8 mouse cellular contexts compared by ENCODE assay signal in genomic region chr4:82538815-82539214, GRCm38 (mm10).
A peak's percentile ranks its signal among the peaks of the same experiment; 100 is the strongest.
DNase-seq lines count a peak whose midpoint lies in the region; ATAC-seq and TF ChIP-seq lines count a peak whose summit lies in the region.

No protein-coding gene starts in this region.

- no peaks in the 10 kb centered on the region for H3K36me3 ChIP-seq in forebrain, postnatal 0 days (ENCODE audit: insufficient read depth)
- no peaks in the 10 kb centered on the region for H3K36me3 ChIP-seq in limb, embryonic 13.5 days
- H3K36me3 ChIP-seq in stomach, embryonic 14.5 days (ENCODE audit: control insufficient read depth, insufficient read depth, low read length) = no peaks in the 10 kb centered on the region

- H3K4me1 ChIP-seq in lung, adult 2 months (ENCODE audit: control insufficient read depth, insufficient read depth, low read length) = peaks cover 8% of the 10 kb centered on the region
- H3K4me1 ChIP-seq in forebrain, postnatal 0 days (ENCODE audit: insufficient read depth) = peaks cover 27% of the 10 kb centered on the region
- peaks cover 60% of the 10 kb centered on the region for H3K4me1 ChIP-seq in limb, embryonic 13.5 days
- peaks cover 14% of the 10 kb centered on the region for H3K4me1 ChIP-seq in stomach, embryonic 14.5 days (ENCODE audit: control insufficient read depth, insufficient read depth, low read length)

- intact Hi-C loops in left cerebral cortex, postnatal 4 days (cut with DNase I) = loop anchor here (5.0 kb wide), 1 partner anchor 37 kb away; no protein-coding TSS in a partner anchor

- peak overlapping the region; percentile 85 for H3K27ac ChIP-seq in forebrain, postnatal 0 days (ENCODE audit: low read depth, low read length)
- H3K27ac ChIP-seq in limb, embryonic 13.5 days = no peak overlapping the region
- no peak overlapping the region for H3K27ac ChIP-seq in stomach, embryonic 14.5 days (ENCODE audit: low read length)

- no peaks in the 10 kb centered on the region for H3K9me3 ChIP-seq in forebrain, postnatal 0 days (ENCODE audit: low read length)
- no peaks in the 10 kb centered on the region for H3K9me3 ChIP-seq in limb, embryonic 13.5 days
- H3K9me3 ChIP-seq in stomach, embryonic 14.5 days (ENCODE audit: control insufficient read depth, low read depth, low read length) = no peaks in the 10 kb centered on the region

- TF ChIP-seq CTCF in lung, adult 2 months (IDR thresholded peaks at IDR 0.05; ENCODE audit: insufficient read depth, low read length) = no peak
- TF ChIP-seq CTCF in forebrain, postnatal 0 days (IDR thresholded peaks at IDR 0.05; ENCODE audit: low read depth) = no peak

- H3K4me2 ChIP-seq in forebrain, postnatal 0 days (ENCODE audit: low read depth) = peak overlapping the region; percentile 75
- H3K4me2 ChIP-seq in limb, embryonic 13.5 days (replicated peaks) = peak overlapping the region; percentile 73
- H3K4me2 ChIP-seq in stomach, embryonic 14.5 days (replicated peaks; ENCODE audit: low read depth, low read length) = peak overlapping the region; percentile 74

- peak overlapping the region; percentile 66 for H3K9ac ChIP-seq in forebrain, postnatal 0 days
- peak overlapping the region; percentile 76 for H3K9ac ChIP-seq in limb, embryonic 13.5 days
- H3K9ac ChIP-seq in stomach, embryonic 14.5 days (replicated peaks; ENCODE audit: low read depth, low read length) = no peak overlapping the region

- 27% methylated on average over 9 of the region's 9 CpGs for WGBS in lung, adult 2 months
- 8% methylated on average over 9 of the region's 9 CpGs for WGBS in forebrain, postnatal 0 days
- WGBS in limb, embryonic 13.5 days = 2% methylated on average over 9 of the region's 9 CpGs
- 10% methylated on average over 9 of the region's 9 CpGs for WGBS in stomach, embryonic 14.5 days

- H3K4me3 ChIP-seq in lung, adult 2 months (replicated peaks; ENCODE audit: extremely low read depth, low read depth, low read length) = peak overlapping the region; percentile 9
- peak overlapping the region; percentile 31 for H3K4me3 ChIP-seq in forebrain, postnatal 0 days (ENCODE audit: low read depth, low read length)
- peak overlapping the region; percentile 46 for H3K4me3 ChIP-seq in limb, embryonic 13.5 days
- peak overlapping the region; percentile 33; the same call in 1 of the 2 replicates for H3K4me3 ChIP-seq in stomach, embryonic 14.5 days (ENCODE audit: low read depth, low read length)

- DNase-seq in lung, adult 2 months = no peak
- no peak for DNase-seq in lung, postnatal 10 days
- DNase-seq in forebrain, postnatal 0 days = peak; percentile 71
- DNase-seq in kidney, postnatal 14 days = no peak
- DNase-seq in left cerebral cortex, postnatal 4 days = no peak

- ATAC-seq in forebrain, postnatal 0 days = no peak
- no peak for ATAC-seq in limb, embryonic 13.5 days (ENCODE audit: low FRiP score, low read depth)
- ATAC-seq in stomach, embryonic 14.5 days (ENCODE audit: insufficient number of reproducible peaks, insufficient read depth, low FRiP score, low read depth) = no peak
- ATAC-seq in monocyte, adult 5-6 weeks (replicated peaks; ENCODE audit: insufficient number of reproducible peaks, low FRiP score, low TSS enrichment, poor library complexity, severe bottlenecking) = no peak

- 0 out of 2 replicates have a peak, but pooled peaks cover 4% of the 10 kb centered on the region for H3K27me3 ChIP-seq in forebrain, postnatal 0 days (ENCODE audit: insufficient read depth, low read length)
- peaks cover 20% of the 10 kb centered on the region for H3K27me3 ChIP-seq in limb, embryonic 13.5 days
- H3K27me3 ChIP-seq in stomach, embryonic 14.5 days (ENCODE audit: control insufficient read depth, insufficient read depth, low read length) = no peaks in the 10 kb centered on the region

- TF ChIP-seq POLR2A in lung, adult 2 months (IDR thresholded peaks at IDR 0.05; ENCODE audit: borderline replicate concordance, extremely low read depth, low read depth, low read length) = no peak
